Comparison of ENCODE assay signal across 10 mouse cellular contexts in genomic region chr16:18778461-18778860, GRCm38 (mm10). TPM values are rescaled to one million over a fixed set of nuclear protein-coding genes. Genes with fewer than 3 reads are reported as not detected.
A peak's percentile ranks its signal among the peaks of the same experiment; 100 is the strongest.
DNase-seq lines count a peak whose midpoint lies in the region; ATAC-seq and TF ChIP-seq lines count a peak whose summit lies in the region.
"Had no signal": no experiment of that assay in that cellular context is flagged by ENCODE, and none has a peak within 500 bp of the region (broad histone marks: within the 10 kb centered on the region; RNA-seq: fewer than 3 reads in every experiment).

No protein-coding gene starts in this region.

- ATAC-seq in embryonic facial prominence, embryonic 15.5 days (ENCODE audit: insufficient number of reproducible peaks, low FRiP score, low TSS enrichment, low read depth) = no peak
- ATAC-seq in hindbrain, postnatal 0 days = no peak
- no peak for ATAC-seq in midbrain, postnatal 0 days (ENCODE audit: low FRiP score)

- peaks cover 10% of the 10 kb centered on the region for H3K36me3 ChIP-seq in embryonic facial prominence, embryonic 15.5 days
- H3K36me3 ChIP-seq in hindbrain, postnatal 0 days (ENCODE audit: insufficient read depth, low read length) = no peaks in the 10 kb centered on the region
- no peaks in the 10 kb centered on the region for H3K36me3 ChIP-seq in midbrain, postnatal 0 days (ENCODE audit: insufficient read depth, low read length)

- no peaks in the 10 kb centered on the region for H3K9me3 ChIP-seq in embryonic facial prominence, embryonic 15.5 days (replicated peaks)
- H3K9me3 ChIP-seq in hindbrain, postnatal 0 days (ENCODE audit: low read length) = no peaks in the 10 kb centered on the region
- no peaks in the 10 kb centered on the region for H3K9me3 ChIP-seq in midbrain, postnatal 0 days (ENCODE audit: low read length)

- no peak for DNase-seq in layer of hippocampus, adult 2 months (ENCODE audit: low spot score in 2 of 2)
- DNase-seq in layer of hippocampus, adult 8-10 months (ENCODE audit: low spot score in 2 of 2) = no peak
- DNase-seq in hindbrain, postnatal 0 days (ENCODE audit: low spot score) = no peak
- no peak for DNase-seq in midbrain, postnatal 0 days (ENCODE audit: low spot score)
- DNase-seq in adrenal gland, postnatal 25 days = no peak
- DNase-seq in yolk sac, embryonic 10.5 days (ENCODE audit: low spot score) = no peak
- DNase-seq: heart, postnatal 36 days; thymus, postnatal 14 days had no signal

- H3K27ac ChIP-seq in layer of hippocampus, adult 2 months = peak overlapping the region; percentile 78
- no peak overlapping the region for H3K27ac ChIP-seq in embryonic facial prominence, embryonic 15.5 days (replicated peaks)
- peak overlapping the region; percentile 13; the same call in 1 of the 2 replicates for H3K27ac ChIP-seq in hindbrain, postnatal 0 days
- no peak overlapping the region for H3K27ac ChIP-seq in midbrain, postnatal 0 days (ENCODE audit: low read depth, low read length)

- WGBS in embryonic facial prominence, embryonic 15.5 days = 63% methylated on average over 2 of the region's 2 CpGs
- WGBS in hindbrain, postnatal 0 days = 61% methylated on average over 2 of the region's 2 CpGs
- 45% methylated on average over 2 of the region's 2 CpGs for WGBS in midbrain, postnatal 0 days

- peaks cover 17% of the 10 kb centered on the region for H3K4me1 ChIP-seq in embryonic facial prominence, embryonic 15.5 days
- H3K4me1 ChIP-seq in hindbrain, postnatal 0 days (ENCODE audit: insufficient read depth, low read length) = 0 out of 2 replicates have a peak, but pooled peaks cover 8% of the 10 kb centered on the region
- peaks cover 4% of the 10 kb centered on the region; the same call in 1 of the 2 replicates for H3K4me1 ChIP-seq in midbrain, postnatal 0 days (ENCODE audit: insufficient read depth, low read length)

- H3K27me3 ChIP-seq in embryonic facial prominence, embryonic 15.5 days = peaks cover 54% of the 10 kb centered on the region
- H3K27me3 ChIP-seq in hindbrain, postnatal 0 days (ENCODE audit: insufficient read depth, low read length) = peaks cover 28% of the 10 kb centered on the region
- peaks cover 39% of the 10 kb centered on the region for H3K27me3 ChIP-seq in midbrain, postnatal 0 days (ENCODE audit: insufficient read depth, low read length)

- H3K9ac ChIP-seq in embryonic facial prominence, embryonic 15.5 days = no peak overlapping the region
- H3K9ac ChIP-seq in hindbrain, postnatal 0 days (replicated peaks; ENCODE audit: low read length) = peak overlapping the region; percentile 48; the same call in 1 of the 2 replicates
- H3K9ac ChIP-seq in midbrain, postnatal 0 days (replicated peaks; ENCODE audit: low read length, poor library complexity, severe bottlenecking) = no peak overlapping the region

- no peak for TF ChIP-seq CTCF in layer of hippocampus, adult 2 months (conservative IDR thresholded peaks at IDR 0.05)
- TF ChIP-seq CTCF in hindbrain, postnatal 0 days (IDR thresholded peaks at IDR 0.05; ENCODE audit: low read depth) = no peak
- TF ChIP-seq CTCF in midbrain, postnatal 0 days (IDR thresholded peaks at IDR 0.05) = no peak

- H3K4me2 ChIP-seq in embryonic facial prominence, embryonic 15.5 days (replicated peaks) = peak overlapping the region; percentile 60; the same call in 1 of the 2 replicates
- no peak overlapping the region for H3K4me2 ChIP-seq in hindbrain, postnatal 0 days (ENCODE audit: low read depth, low read length)
- no peak overlapping the region for H3K4me2 ChIP-seq in midbrain, postnatal 0 days (ENCODE audit: low read depth, low read length, poor library complexity, severe bottlenecking)

- peak overlapping the region; percentile 53 for H3K4me3 ChIP-seq in layer of hippocampus, adult 2 months
- H3K4me3 ChIP-seq in embryonic facial prominence, embryonic 15.5 days (replicated peaks) = peak overlapping the region; percentile 40
- H3K4me3 ChIP-seq in hindbrain, postnatal 0 days (ENCODE audit: low read length) = peak overlapping the region; percentile 42
- H3K4me3 ChIP-seq in midbrain, postnatal 0 days (ENCODE audit: low read depth, low read length) = peak overlapping the region; percentile 43; the same call in 1 of the 2 replicates

RNA-seq across cellular contexts. Expression of gene Cldn5, which starts 1.8 kb away (rescaled TPM):
- total RNA-seq in layer of hippocampus, adult 2 months (2021) = 10 to 100 TPM; 41.6 to 44.3 TPM
- 10 to 100 TPM; 28.8 to 41.7 (median 37.5) TPM for total RNA-seq in layer of hippocampus, adult 8-10 months (2022)
- polyA plus RNA-seq in embryonic facial prominence, embryonic 15.5 days (2015; fragmentation: Nextera tagmentation; extraction: Ambion mirVana) = 35.1 and 37.1 TPM in 2 replicates
- total RNA-seq in hindbrain, postnatal 0 days (2014; rRNA removed) = 181 and 197 TPM in 2 replicates
- polyA plus RNA-seq in hindbrain, postnatal 0 days (2015; fragmentation: Nextera tagmentation; extraction: Ambion mirVana) = 121 and 128 TPM in 2 replicates
- total RNA-seq in midbrain, postnatal 0 days (2014; rRNA removed) = 139 and 181 TPM in 2 replicates
- 115 and 137 TPM in 2 replicates for polyA plus RNA-seq in midbrain, postnatal 0 days (2015; fragmentation: Nextera tagmentation; extraction: Ambion mirVana)
- total RNA-seq in adrenal gland, postnatal 25 days (2021) = 15.2 and 23.3 TPM in 2 replicates

RNA-seq across cellular contexts. Expression of gene Ufd1, which starts 33.1 kb away (rescaled TPM):
- total RNA-seq in layer of hippocampus, adult 2 months (2021) = 100 to 1,000 TPM; 111 TPM
- 100 to 1,000 TPM in 3 of 4 experiments, 10 to 100 TPM in 1; 92.9 to 117 (median 107) TPM for total RNA-seq in layer of hippocampus, adult 8-10 months (2022)
- 86.8 and 90.9 TPM in 2 replicates for polyA plus RNA-seq in embryonic facial prominence, embryonic 15.5 days (2015; fragmentation: Nextera tagmentation; extraction: Ambion mirVana)
- total RNA-seq in hindbrain, postnatal 0 days (2014; rRNA removed) = 39.6 and 53.3 TPM in 2 replicates
- 114 and 118 TPM in 2 replicates for polyA plus RNA-seq in hindbrain, postnatal 0 days (2015; fragmentation: Nextera tagmentation; extraction: Ambion mirVana)
- total RNA-seq in midbrain, postnatal 0 days (2014; rRNA removed) = 58.1 and 60.9 TPM in 2 replicates
- polyA plus RNA-seq in midbrain, postnatal 0 days (2015; fragmentation: Nextera tagmentation; extraction: Ambion mirVana) = 115 and 116 TPM in 2 replicates
- 95.5 and 124 TPM in 2 replicates for total RNA-seq in adrenal gland, postnatal 25 days (2021)

RNA-seq across cellular contexts. Expression of gene Cdc45, which starts 33.3 kb away (rescaled TPM):
- 1 to 10 TPM; 2.3 to 2.8 TPM for total RNA-seq in layer of hippocampus, adult 2 months (2021)
- 1 to 10 TPM; 1.5 to 3.4 (median 2.1) TPM for total RNA-seq in layer of hippocampus, adult 8-10 months (2022)
- 34.5 and 36.9 TPM in 2 replicates for polyA plus RNA-seq in embryonic facial prominence, embryonic 15.5 days (2015; fragmentation: Nextera tagmentation; extraction: Ambion mirVana)
- 14.8 and 15.9 TPM in 2 replicates for total RNA-seq in hindbrain, postnatal 0 days (2014; rRNA removed)
- 7.2 and 7.9 TPM in 2 replicates for polyA plus RNA-seq in hindbrain, postnatal 0 days (2015; fragmentation: Nextera tagmentation; extraction: Ambion mirVana)
- 3.3 and 4.8 TPM in 2 replicates for total RNA-seq in midbrain, postnatal 0 days (2014; rRNA removed)
- 2.8 and 3.0 TPM in 2 replicates for polyA plus RNA-seq in midbrain, postnatal 0 days (2015; fragmentation: Nextera tagmentation; extraction: Ambion mirVana)
- total RNA-seq in adrenal gland, postnatal 25 days (2021) = 11.1 and 14.0 TPM in 2 replicates

RNA-seq across cellular contexts. Expression of gene 2510002D24Rik, which starts 57.9 kb away (rescaled TPM):
- 10 to 100 TPM; 27.5 to 30.9 TPM for total RNA-seq in layer of hippocampus, adult 2 months (2021)
- 10 to 100 TPM; 18.3 to 31.0 (median 26.7) TPM for total RNA-seq in layer of hippocampus, adult 8-10 months (2022)
- polyA plus RNA-seq in embryonic facial prominence, embryonic 15.5 days (2015; fragmentation: Nextera tagmentation; extraction: Ambion mirVana) = 46.5 and 50.6 TPM in 2 replicates
- 33.4 and 34.1 TPM in 2 replicates for total RNA-seq in hindbrain, postnatal 0 days (2014; rRNA removed)
- polyA plus RNA-seq in hindbrain, postnatal 0 days (2015; fragmentation: Nextera tagmentation; extraction: Ambion mirVana) = 50.1 and 52.1 TPM in 2 replicates
- 23.1 and 32.8 TPM in 2 replicates for total RNA-seq in midbrain, postnatal 0 days (2014; rRNA removed)
- 47.2 and 55.4 TPM in 2 replicates for polyA plus RNA-seq in midbrain, postnatal 0 days (2015; fragmentation: Nextera tagmentation; extraction: Ambion mirVana)
- 15.5 and 24.3 TPM in 2 replicates for total RNA-seq in adrenal gland, postnatal 25 days (2021)

RNA-seq across cellular contexts. Expression of gene Gm28539, which starts 57.9 kb away (rescaled TPM):
- total RNA-seq in layer of hippocampus, adult 2 months (2021) = 10 to 100 TPM in 1 of 2 experiments, 1 to 10 TPM in 1; 1.4 to 10.7 TPM
- total RNA-seq in layer of hippocampus, adult 8-10 months (2022) = 10 to 100 TPM in 1 of 4 experiments, 1 to 10 TPM in 3; 4.6 to 11.1 (median 8.2) TPM
- polyA plus RNA-seq in embryonic facial prominence, embryonic 15.5 days (2015; fragmentation: Nextera tagmentation; extraction: Ambion mirVana) = not detected in 2 replicates
- total RNA-seq in hindbrain, postnatal 0 days (2014; rRNA removed) = not detected in 2 replicates
- polyA plus RNA-seq in hindbrain, postnatal 0 days (2015; fragmentation: Nextera tagmentation; extraction: Ambion mirVana) = not detected in 2 replicates
- not detected in 2 replicates for total RNA-seq in midbrain, postnatal 0 days (2014; rRNA removed)
- 0.17 and 0.27 TPM in 2 replicates for polyA plus RNA-seq in midbrain, postnatal 0 days (2015; fragmentation: Nextera tagmentation; extraction: Ambion mirVana)
- total RNA-seq in adrenal gland, postnatal 25 days (2021) = 3.8 and 4.6 TPM in 2 replicates
- polyA plus RNA-seq: liver, embryonic 16.5 days had no signal

Comparison
In these comparisons a context has a peak if more than half of its experiments do, and no peak if none do; other contexts are left out.
1. H3K27ac ChIP-seq: peak in layer of hippocampus, adult 2 months (single experiment) and hindbrain, postnatal 0 days (single experiment); none in embryonic facial prominence, embryonic 15.5 days (single experiment) and midbrain, postnatal 0 days (single experiment).
2. Peak in every context shown above with its lines, with median percentiles within 50 percentile points of each other: H3K4me3 ChIP-seq.